Mouse (Mus musculus): Measurements from ENCODE around the gene Bcl2. TPM values are rescaled to one million over a fixed set of nuclear protein-coding genes. Genes with fewer than 3 reads are reported as not detected.
A peak's percentile ranks its signal among the peaks of the same experiment; 100 is the strongest.

The Bcl2 gene
- total RNA-seq, 2 experiments from 2014 or later = 5.2 to 6.8 TPM

DNA sequence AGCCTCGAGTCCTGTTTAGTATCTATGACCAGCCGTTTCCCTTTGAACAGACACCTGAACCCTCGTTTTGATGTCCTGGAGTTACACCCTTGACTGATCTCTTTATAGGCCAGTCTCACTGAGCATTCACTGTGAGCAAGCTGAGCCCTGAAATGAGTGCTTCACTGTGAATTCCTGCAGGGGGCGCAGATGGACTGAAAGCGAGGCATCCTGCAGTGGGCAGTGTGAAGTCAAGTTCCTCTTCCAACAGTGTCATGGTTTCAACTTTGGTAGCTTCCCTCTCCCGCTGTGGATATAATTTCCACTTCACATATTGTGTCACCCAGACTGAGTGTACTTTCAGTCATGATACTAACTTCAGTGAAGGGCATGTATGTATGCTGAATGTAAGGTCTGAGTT is 202.5 kb downstream of the Bcl2 start:
- peak; percentile 71 to 83 for DNase-seq

- no peak for DNase-seq
Observed at GRCm38 (mm10) chr1:106507556-106507955, 206.5 kb downstream of the Bcl2 start.

DNA sequence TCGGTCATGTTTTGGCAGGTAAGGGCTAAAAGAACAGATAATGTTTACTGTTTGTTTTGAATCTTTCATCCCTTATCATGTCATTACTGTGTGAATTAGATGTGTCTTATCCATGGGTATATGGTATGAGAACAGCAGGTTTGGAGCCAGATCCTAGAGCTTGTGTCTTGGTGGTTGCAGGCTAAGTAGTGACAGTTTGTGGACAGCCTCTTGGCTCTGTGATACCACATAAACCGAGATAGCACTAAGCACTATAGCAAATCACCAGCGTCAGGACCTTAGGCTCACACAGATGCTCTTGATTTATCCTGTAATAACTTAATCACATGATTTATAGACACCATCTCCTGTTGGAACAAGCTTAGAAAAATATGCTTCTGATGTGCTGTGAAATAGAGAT is 210.2 kb downstream of the Bcl2 start:
- DNase-seq = no peak

DNA sequence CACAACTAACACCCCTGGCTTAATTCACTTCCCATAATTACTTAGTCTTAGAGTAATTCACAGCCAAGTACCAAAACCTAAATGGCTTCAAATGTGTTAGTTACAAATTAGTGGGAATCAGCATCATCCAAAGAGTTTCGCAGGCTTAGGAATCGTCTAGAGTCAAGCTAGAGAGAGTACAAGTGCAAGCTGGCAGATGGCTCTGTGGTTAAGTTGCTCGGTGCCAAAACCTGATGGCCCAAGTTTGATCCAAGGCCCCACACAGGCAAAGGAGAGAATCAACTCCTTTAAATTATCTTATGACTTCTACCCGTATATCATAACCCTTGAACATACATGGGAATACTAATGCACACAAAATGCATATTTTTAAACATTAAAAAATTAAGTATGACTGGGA is 210.7 kb downstream of the Bcl2 start:
- peak in 1 of 2 experiments; percentile 21 for DNase-seq

GRCm38 (mm10) chr1:106497999-106498398 is 216.1 kb downstream of the Bcl2 start:
- no peak for DNase-seq

Small RNA genes lying within 50 kb of the gene (microRNA-seq; reads per million reads assigned to microRNA genes)
- gene Mir3473f = not detected

Other genes with a start within 250 kb of the Bcl2 start
- gene Kdsr, start 45.5 kb upstream of the Bcl2 start, total RNA-seq (2021) = 10 to 100 TPM; 29.9 to 49.8 TPM
- gene Vps4b, start 82.5 kb upstream of the Bcl2 start, total RNA-seq (2021) = 100 to 1,000 TPM in 1 of 2 experiments, 10 to 100 TPM in 1; 91.1 to 118 TPM
- gene Serpinb5, start 146.9 kb upstream of the Bcl2 start, total RNA-seq (2021) = not detected
- not detected for gene Serpinb12, start 220.2 kb upstream of the Bcl2 start, total RNA-seq (2021)

All from adrenal gland, postnatal 36 days (tissue).